ENCODE assay signal across 15 mouse cellular contexts in the genomic region with DNA sequence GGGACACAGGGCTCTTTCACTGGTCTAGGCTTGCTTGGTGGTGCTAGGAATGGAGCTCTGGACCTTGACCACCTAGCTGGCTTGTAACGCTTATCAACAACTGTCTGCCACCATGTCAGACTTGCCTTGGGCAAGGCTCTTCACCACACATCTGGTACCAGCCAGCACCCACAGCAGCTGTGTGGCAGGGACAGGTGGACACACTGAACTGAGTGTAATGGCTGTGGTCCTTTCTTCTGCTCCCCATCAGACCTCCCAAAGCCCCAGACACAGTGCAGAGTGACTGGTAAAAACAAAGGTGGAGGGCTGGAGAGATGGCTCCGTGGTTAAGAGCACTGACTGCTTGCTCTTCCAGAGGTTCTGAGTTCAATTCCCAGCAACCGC. TPM values are rescaled to one million over a fixed set of nuclear protein-coding genes. Genes with fewer than 3 reads are reported as not detected.
DNase-seq lines count a peak whose midpoint lies in the region; ATAC-seq and TF ChIP-seq lines count a peak whose summit lies in the region.
"Had no signal": no experiment of that assay in that cellular context is flagged by ENCODE, and none has a peak within 500 bp of the region (broad histone marks: within the 10 kb centered on the region; RNA-seq: fewer than 3 reads in every experiment).

No protein-coding gene starts in this region.

- no peak for DNase-seq in heart, postnatal 10 days
- no peak for DNase-seq in liver, adult 2 months (ENCODE audit: extremely low read depth, low read depth, low spot score)
- no peak for DNase-seq in liver
- DNase-seq in intestine, embryonic 14.5 days (ENCODE audit: low spot score) = no peak
- DNase-seq in naive thymus-derived CD4-positive, alpha-beta T cell, adult 2 months (ENCODE audit: low read depth) = peak; percentile 17
- no peak for DNase-seq in right cerebral cortex, postnatal 14 days
- DNase-seq: adrenal gland, adult 2 months; cerebellum, adult 18-20 months; lung, postnatal 4 days; retina, postnatal 1 day had no signal

- no peak for TF ChIP-seq CTCF in liver, adult 2 months (IDR thresholded peaks at IDR 0.05; ENCODE audit: low read depth, low read length)

- 0 out of 2 replicates have a peak overlapping the region, but pooled peaks have one; percentile 6 for H3K9ac ChIP-seq in heart, embryonic 13.5 days
- peak overlapping the region; percentile 14; the same call in 1 of the 2 replicates for H3K9ac ChIP-seq in liver, adult 2 months (ENCODE audit: low read depth, low read length)
- H3K9ac ChIP-seq in intestine, embryonic 14.5 days (ENCODE audit: low read length) = no peak overlapping the region
- H3K9ac ChIP-seq: embryonic facial prominence, embryonic 13.5 days had no signal

- H3K4me2 ChIP-seq in heart, embryonic 13.5 days = peak overlapping the region; percentile 72
- no peak overlapping the region for H3K4me2 ChIP-seq in intestine, embryonic 14.5 days (ENCODE audit: low read length)

- H3K27ac ChIP-seq in heart, embryonic 13.5 days (replicated peaks) = peak overlapping the region; percentile 91
- peak overlapping the region; percentile 46; the same call in 1 of the 2 replicates for H3K27ac ChIP-seq in liver, adult 2 months (replicated peaks; ENCODE audit: insufficient read depth, low read depth, low read length)
- peak overlapping the region; percentile 94; the same call in 1 of the 2 replicates for H3K27ac ChIP-seq in intestine, embryonic 14.5 days (ENCODE audit: low read depth)

- WGBS in heart, embryonic 13.5 days = 75% methylated on average over 3 of the region's 3 CpGs
- 73% methylated on average over 3 of the region's 3 CpGs for WGBS in liver, adult 2 months
- 87% methylated on average over 3 of the region's 3 CpGs for WGBS in intestine, embryonic 14.5 days

- H3K79me2 ChIP-seq in liver, adult 2 months (ENCODE audit: control insufficient read depth, insufficient read depth, low read length) = 0 out of 2 replicates have a peak, but pooled peaks cover 4% of the 10 kb centered on the region

- intact Hi-C loops in heart, postnatal 10 days (cut with DNase I) = no loop called here

- no peak for ATAC-seq in heart, embryonic 13.5 days (ENCODE audit: extremely low read depth, insufficient number of reproducible peaks, low FRiP score, low TSS enrichment)
- no peak for ATAC-seq in intestine, embryonic 14.5 days (replicated peaks; ENCODE audit: low FRiP score, low TSS enrichment, low read depth)
- ATAC-seq in erythroid progenitor cell, adult 5-6 weeks (replicated peaks; ENCODE audit: low FRiP score, poor library complexity, severe bottlenecking) = no peak
- ATAC-seq: hindbrain, postnatal 0 days had no signal

- no peak for TF ChIP-seq POLR2A in liver, adult 2 months (IDR thresholded peaks at IDR 0.05; ENCODE audit: extremely low read depth, insufficient read depth, low read length)

- no peaks in the 10 kb centered on the region for H3K9me3 ChIP-seq in heart, embryonic 13.5 days
- no peaks in the 10 kb centered on the region for H3K9me3 ChIP-seq in intestine, embryonic 14.5 days (ENCODE audit: control insufficient read depth, low read length)
- H3K9me3 ChIP-seq: embryonic facial prominence, embryonic 13.5 days had no signal

- H3K36me3 ChIP-seq in heart, embryonic 13.5 days = no peaks in the 10 kb centered on the region
- H3K36me3 ChIP-seq in liver, adult 2 months (ENCODE audit: control insufficient read depth, insufficient read depth, low read length) = no peaks in the 10 kb centered on the region
- H3K36me3 ChIP-seq in intestine, embryonic 14.5 days (ENCODE audit: control insufficient read depth, insufficient read depth, low read length) = no peaks in the 10 kb centered on the region
- H3K36me3 ChIP-seq: embryonic facial prominence, embryonic 13.5 days had no signal

- peaks cover 26% of the 10 kb centered on the region for H3K27me3 ChIP-seq in heart, embryonic 13.5 days (replicated peaks)
- H3K27me3 ChIP-seq in liver, adult 2 months (ENCODE audit: control insufficient read depth, insufficient read depth, low read length) = no peaks in the 10 kb centered on the region
- no peaks in the 10 kb centered on the region for H3K27me3 ChIP-seq in intestine, embryonic 14.5 days (replicated peaks; ENCODE audit: control insufficient read depth, insufficient read depth, low read length)

- no peak overlapping the region for H3K4me3 ChIP-seq in heart, embryonic 13.5 days
- no peak overlapping the region for H3K4me3 ChIP-seq in liver, adult 2 months (ENCODE audit: insufficient read depth, low read depth, low read length)
- H3K4me3 ChIP-seq in intestine, embryonic 14.5 days (ENCODE audit: low read depth, low read length) = no peak overlapping the region
- H3K4me3 ChIP-seq: embryonic facial prominence, embryonic 13.5 days had no signal

- peaks cover 69% of the 10 kb centered on the region for H3K4me1 ChIP-seq in heart, embryonic 13.5 days
- H3K4me1 ChIP-seq in liver, adult 2 months (ENCODE audit: control insufficient read depth, insufficient read depth, low read length) = peaks cover 4% of the 10 kb centered on the region
- H3K4me1 ChIP-seq in intestine, embryonic 14.5 days (replicated peaks; ENCODE audit: control insufficient read depth, insufficient read depth, low read length) = peaks cover 50% of the 10 kb centered on the region

RNA-seq across cellular contexts. Expression of gene Lrrc71, which starts 17.9 kb away (rescaled TPM):
- 0.25 TPM in 1 of 2 replicates, not detected in the other for polyA plus RNA-seq in heart, embryonic 13.5 days (2015; fragmentation: Nextera tagmentation; extraction: Ambion mirVana)
- total RNA-seq in heart, postnatal 10 days (2021) = under 1 TPM; 0.29 to 0.50 TPM
- total RNA-seq in liver, adult 2 months (2014; rRNA removed) = under 0.01 and 0.07 TPM in 2 replicates
- polyA plus RNA-seq in liver, adult 2 months (2012; rRNA removed) = 0.04 and 0.06 TPM in 2 replicates
- 0.39 and 0.73 TPM in 2 replicates for polyA plus RNA-seq in intestine, embryonic 14.5 days (2014; fragmentation: Nextera tagmentation; extraction: Ambion mirVana)
- not detected in 2 replicates for total RNA-seq in erythroid progenitor cell, adult 5-6 weeks (2015; ENCODE audit: low replicate concordance)
- total RNA-seq in erythroid progenitor cell, adult 5-6 weeks (2017; ENCODE audit: low replicate concordance) = not detected in 2 replicates

RNA-seq across cellular contexts. Expression of gene Ntrk1, which starts 28.7 kb away (rescaled TPM):
- polyA plus RNA-seq in heart, embryonic 13.5 days (2015; fragmentation: Nextera tagmentation; extraction: Ambion mirVana) = 0.66 and 1.5 TPM in 2 replicates
- total RNA-seq in heart, postnatal 10 days (2021) = under 1 TPM; 0.15 to 0.29 TPM
- total RNA-seq in liver, adult 2 months (2014; rRNA removed) = 0.27 TPM in 1 of 2 replicates, not detected in the other
- 0.04 and 0.12 TPM in 2 replicates for polyA plus RNA-seq in liver, adult 2 months (2012; rRNA removed)
- 1.0 and 1.3 TPM in 2 replicates for polyA plus RNA-seq in intestine, embryonic 14.5 days (2014; fragmentation: Nextera tagmentation; extraction: Ambion mirVana)
- not detected in 2 replicates for total RNA-seq in erythroid progenitor cell, adult 5-6 weeks (2015; ENCODE audit: low replicate concordance)
- not detected in 2 replicates for total RNA-seq in erythroid progenitor cell, adult 5-6 weeks (2017; ENCODE audit: low replicate concordance)
- polyA plus RNA-seq: C2C12 had no signal

RNA-seq across cellular contexts. Expression of gene Insrr, which starts 30.5 kb away (rescaled TPM):
- 0.06 and 0.08 TPM in 2 replicates for polyA plus RNA-seq in heart, embryonic 13.5 days (2015; fragmentation: Nextera tagmentation; extraction: Ambion mirVana)
- total RNA-seq in heart, postnatal 10 days (2021) = under 1 TPM; 0.20 to 0.55 TPM
- total RNA-seq in liver, adult 2 months (2014; rRNA removed) = not detected in 2 replicates
- polyA plus RNA-seq in liver, adult 2 months (2012; rRNA removed) = 0.02 TPM in 1 of 2 replicates, not detected in the other
- 0.32 and 0.72 TPM in 2 replicates for polyA plus RNA-seq in intestine, embryonic 14.5 days (2014; fragmentation: Nextera tagmentation; extraction: Ambion mirVana)
- total RNA-seq in erythroid progenitor cell, adult 5-6 weeks (2015; ENCODE audit: low replicate concordance) = not detected in 2 replicates
- not detected in 2 replicates for total RNA-seq in erythroid progenitor cell, adult 5-6 weeks (2017; ENCODE audit: low replicate concordance)
- polyA plus RNA-seq: C2C12 had no signal

RNA-seq across cellular contexts. Expression of gene Pear1, which starts 57.8 kb away (rescaled TPM):
- 17.1 and 18.1 TPM in 2 replicates for polyA plus RNA-seq in heart, embryonic 13.5 days (2015; fragmentation: Nextera tagmentation; extraction: Ambion mirVana)
- total RNA-seq in heart, postnatal 10 days (2021) = 10 to 100 TPM; 29.5 to 30.7 TPM
- 2.3 and 4.7 TPM in 2 replicates for total RNA-seq in liver, adult 2 months (2014; rRNA removed)
- 8.7 and 12.7 TPM in 2 replicates for polyA plus RNA-seq in liver, adult 2 months (2012; rRNA removed)
- 28.4 and 31.7 TPM in 2 replicates for polyA plus RNA-seq in intestine, embryonic 14.5 days (2014; fragmentation: Nextera tagmentation; extraction: Ambion mirVana)
- total RNA-seq in erythroid progenitor cell, adult 5-6 weeks (2015; ENCODE audit: low replicate concordance) = 1.3 TPM in 1 of 2 replicates, not detected in the other
- 0.98 and 1.0 TPM in 2 replicates for total RNA-seq in erythroid progenitor cell, adult 5-6 weeks (2017; ENCODE audit: low replicate concordance)
